Mouse (Mus musculus) olfactory bulb, adult 2 months (tissue): ENCODE measurements around the gene Nsl1. TPM values are rescaled to one million over a fixed set of nuclear protein-coding genes. Genes with fewer than 3 reads are reported as not detected.

Experiments used
- H3K27ac ChIP-seq: fragments of 200-500 bp; 2 replicates; pipeline ENCODE4 v1.5.1; 2012; ENCODE audit warnings: low read depth, low read length; ENCODE audit not compliant: insufficient read depth
- H3K4me1 ChIP-seq: fragments of 200-500 bp; 2 replicates; pipeline ENCODE4 v1.6.1; 2012; ENCODE audit warnings: low read length; ENCODE audit not compliant: control insufficient read depth, insufficient read depth
- H3K4me3 ChIP-seq: fragments of 200-500 bp; 2 replicates; pipeline ENCODE4 v1.5.1; 2012; ENCODE audit warnings: mild to moderate bottlenecking, low read depth, low read length, moderate library complexity; ENCODE audit not compliant: insufficient read depth
- CTCF ChIP-seq: fragments of 200-500 bp; IDR thresholded peaks from 2 replicates; pipeline ENCODE4 v1.5.1; 2012; ENCODE audit warnings: low read depth, mild to moderate bottlenecking, low read length, moderate library complexity; ENCODE audit not compliant: insufficient read depth
- POLR2A ChIP-seq: fragments of 200-500 bp; IDR thresholded peaks from 2 replicates; pipeline ENCODE4 v1.6.1; 2012; ENCODE audit warnings: mild to moderate bottlenecking, low read depth, low read length, moderate library complexity; ENCODE audit not compliant: insufficient read depth
- WGBS: fragments of 180-500 bp; shearing (Covaris S2); methylation state at CpG from one replicate; pipeline ENCODE4 v1.1.7; 2018; 5-methylcytosine and 5-hydroxymethylcytosine counted together
- polyA plus RNA-seq: library from polyadenylated mRNA; stranded (reverse); fragments of >200 nt; gene quantifications from 2 replicates; pipeline ENCODE4 v1.2.4, GENCODE M21; 2012; ENCODE audit warnings: low replicate concordance; ENCODE audit not compliant: missing spikeins, insufficient read depth, insufficient read length

Nsl1 gene
- polyA plus RNA-seq, 1 experiment, result not detected

GRCm38 (mm10) chr1:191096871-191097681, 34.3 kb downstream of the Nsl1 start:
- no peak overlapping the region for H3K4me3 ChIP-seq
- H3K27ac ChIP-seq, result no peak overlapping the region
- peaks cover 31% of the 10 kb centered on the region for H3K4me1 ChIP-seq
- WGBS, result 71% methylated on average over 14 of the region's 14 CpGs
- no peak for TF ChIP-seq POLR2A
- no peak for TF ChIP-seq CTCF

GRCm38 (mm10) chr1:191097802-191098747, 35.3 kb downstream of the Nsl1 start, which contains the start of gene Batf3:
Batf3 (plus strand) TSS chr1:191097847.
- Histone ChIP-seq H3K4me1 (peaks cover 34% of the 10 kb centered on the region), H3K27ac (no peak within 1 kb of the TSS), H3K4me3 (peak within 1 kb of the TSS; percentile 45)
- TF ChIP-seq POLR2A (no peak), CTCF (peak; percentile 34)
- WGBS, result 1% methylated on average over 91 of the region's 95 CpGs

GRCm38 (mm10) chr1:191099114-191099513, 36.3 kb downstream of the Nsl1 start:
- 59% methylated on average over 5 of the region's 5 CpGs for WGBS
- Histone ChIP-seq H3K4me1 (peaks cover 34% of the 10 kb centered on the region), H3K27ac (no peak overlapping the region), H3K4me3 (no peak overlapping the region)
- no peak for TF ChIP-seq POLR2A
- TF ChIP-seq CTCF, result no peak

GRCm38 (mm10) chr1:191099772-191100291, 37.0 kb downstream of the Nsl1 start:
- Histone ChIP-seq H3K27ac (no peak overlapping the region), H3K4me3 (no peak overlapping the region), H3K4me1 (peaks cover 30% of the 10 kb centered on the region)
- TF ChIP-seq CTCF (no peak), POLR2A (no peak)
- 78% methylated on average over 5 of the region's 5 CpGs for WGBS

GRCm38 (mm10) chr1:191102730-191103370, 40.0 kb downstream of the Nsl1 start:
- H3K4me1 ChIP-seq, result peaks cover 28% of the 10 kb centered on the region
- no peak overlapping the region for H3K4me3 ChIP-seq
- TF ChIP-seq CTCF (no peak), POLR2A (no peak)
- WGBS, result 54% methylated on average over 15 of the region's 15 CpGs
- H3K27ac ChIP-seq, result peak overlapping the region; percentile 50

GRCm38 (mm10) chr1:191105246-191105645, 42.4 kb downstream of the Nsl1 start:
- 95% methylated on average over 9 of the region's 9 CpGs for WGBS
- no peak overlapping the region for H3K27ac ChIP-seq
- H3K4me1 ChIP-seq, result peaks cover 21% of the 10 kb centered on the region
- no peak for TF ChIP-seq CTCF
- H3K4me3 ChIP-seq, result no peak overlapping the region

- Histone ChIP-seq H3K27ac (no peak overlapping the region), H3K4me3 (no peak overlapping the region), H3K4me1 (peaks cover 17% of the 10 kb centered on the region)
- TF ChIP-seq CTCF (no peak), POLR2A (no peak)
- 60% methylated on average over 10 of the region's 10 CpGs for WGBS
These were observed 44.5 kb downstream of the Nsl1 start for GRCm38 (mm10) chr1:191107306-191107705.

GRCm38 (mm10) chr1:191109907-191110306, 47.1 kb downstream of the Nsl1 start:
- TF ChIP-seq POLR2A (no peak), CTCF (no peak)
- Histone ChIP-seq H3K4me3 (no peak overlapping the region), H3K4me1 (0 out of 2 replicates have a peak, but pooled peaks cover 5% of the 10 kb centered on the region), H3K27ac (no peak overlapping the region)
- 90% methylated on average over 9 of the region's 9 CpGs for WGBS
